ENCODE assay signal across 8 mouse cellular contexts in the genomic region with DNA sequence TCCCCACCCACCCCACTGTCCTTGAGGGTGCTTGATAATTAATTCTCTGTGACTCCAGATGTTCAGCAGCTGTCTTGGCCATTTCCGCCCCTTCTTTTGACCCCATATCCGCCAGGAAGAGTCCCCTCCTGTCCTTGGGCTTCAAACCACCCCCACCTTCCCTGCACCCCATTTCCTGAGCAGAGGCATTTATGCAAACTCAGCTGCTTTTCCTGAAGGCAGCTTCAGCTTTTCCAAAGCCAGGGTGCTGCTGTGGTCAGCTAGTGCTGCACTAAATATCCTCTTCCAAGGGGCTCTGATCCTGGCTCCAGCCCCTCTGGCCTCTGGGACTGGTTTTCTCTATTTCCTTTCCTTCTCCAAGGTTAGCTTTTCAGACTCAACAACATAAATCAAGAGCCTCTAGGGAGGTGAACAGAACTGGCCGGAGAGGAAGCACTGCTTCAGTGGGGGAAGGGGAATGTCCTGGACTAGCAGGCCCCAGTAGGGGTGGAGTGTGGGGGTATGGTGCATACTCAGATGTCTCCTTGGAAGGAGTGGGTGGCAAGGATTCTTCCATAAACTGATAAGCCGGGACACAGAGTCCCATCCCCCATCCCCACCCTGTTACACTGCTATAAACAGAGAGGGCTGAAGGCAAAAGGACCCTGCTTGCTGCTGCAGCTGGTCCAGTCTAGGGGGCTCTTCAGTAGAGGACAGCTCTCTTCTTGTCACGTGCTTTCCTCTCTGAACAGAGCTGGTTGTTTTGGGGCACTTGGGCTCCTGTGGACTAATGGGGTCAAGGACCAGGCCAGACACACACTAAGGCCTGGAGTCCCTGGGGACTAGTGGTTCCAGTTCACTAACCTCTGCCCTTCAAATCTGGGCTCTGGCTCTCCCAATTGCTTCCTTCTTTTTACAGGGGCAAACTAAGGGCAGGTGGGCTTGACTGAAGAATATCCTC. TPM values are rescaled to one million over a fixed set of nuclear protein-coding genes. Genes with fewer than 3 reads are reported as not detected.
DNase-seq lines count a peak whose midpoint lies in the region; ATAC-seq lines count a peak whose summit lies in the region.

No protein-coding gene starts in this region.

- H3K9ac ChIP-seq in limb, embryonic 11.5 days (ENCODE audit: low read length) = peak overlapping the region; percentile 39; the same call in 1 of the 2 replicates
- H3K9ac ChIP-seq in neural tube, embryonic 14.5 days (replicated peaks; ENCODE audit: low read depth, low read length) = no peak overlapping the region

- intact Hi-C loops in heart, postnatal 36 days (cut with DNase I) = loop anchor here (2.0 kb wide), 1 partner anchor 29 kb away; a partner anchor contains a TSS

- WGBS in limb, embryonic 11.5 days = 10% methylated on average over 5 of the region's 5 CpGs
- 23% methylated on average over 5 of the region's 5 CpGs for WGBS in neural tube, embryonic 14.5 days

- H3K4me3 ChIP-seq in limb, embryonic 11.5 days (ENCODE audit: low read depth, low read length) = no peak overlapping the region
- H3K4me3 ChIP-seq in neural tube, embryonic 14.5 days (ENCODE audit: low read depth, low read length) = no peak overlapping the region

- peak; percentile 37 for DNase-seq in R1 (ENCODE audit: low read depth, low spot score)
- peak; percentile 80 for DNase-seq in embryo, embryonic 11 days
- peak; percentile 33 to 60 for DNase-seq in heart, postnatal 36 days
- peak; percentile 50 for DNase-seq in limb, embryonic 11.5 days (ENCODE audit: low spot score)
- no peak for DNase-seq in thymus, postnatal 36 days
- DNase-seq in urinary bladder, postnatal 25 days (ENCODE audit: low spot score) = no peak

- no peaks in the 10 kb centered on the region for H3K27me3 ChIP-seq in limb, embryonic 11.5 days (ENCODE audit: control insufficient read depth, insufficient read depth, low read length)
- H3K27me3 ChIP-seq in neural tube, embryonic 14.5 days (ENCODE audit: control insufficient read depth, insufficient read depth, low read length) = no peaks in the 10 kb centered on the region

- ATAC-seq in limb, embryonic 11.5 days (ENCODE audit: insufficient number of reproducible peaks, low FRiP score, low TSS enrichment, low read depth) = peak; percentile 81; the same call in 1 of the 2 replicates
- peak; percentile 46; the same call in 1 of the 2 replicates for ATAC-seq in neural tube, embryonic 14.5 days (ENCODE audit: low read depth)
- ATAC-seq in activated CD4-positive, CD25-positive, alpha-beta regulatory T cell, adult 4 months = no peak

- H3K36me3 ChIP-seq in limb, embryonic 11.5 days (ENCODE audit: control insufficient read depth, insufficient read depth, low read length) = no peaks in the 10 kb centered on the region
- no peaks in the 10 kb centered on the region for H3K36me3 ChIP-seq in neural tube, embryonic 14.5 days (ENCODE audit: control insufficient read depth, insufficient read depth, low read length)

- H3K27ac ChIP-seq in limb, embryonic 11.5 days (replicated peaks; ENCODE audit: low read depth, low read length) = peak overlapping the region; percentile 51
- H3K27ac ChIP-seq in neural tube, embryonic 14.5 days (ENCODE audit: low read depth, low read length) = peak overlapping the region; percentile 40

- no peak overlapping the region; the same call in 1 of the 2 replicates for H3K4me2 ChIP-seq in limb, embryonic 11.5 days (ENCODE audit: low read depth, severe bottlenecking)
- H3K4me2 ChIP-seq in neural tube, embryonic 14.5 days (ENCODE audit: low read depth, low read length) = no peak overlapping the region

- peaks cover 17% of the 10 kb centered on the region for H3K4me1 ChIP-seq in limb, embryonic 11.5 days (ENCODE audit: control insufficient read depth, insufficient read depth, low read length)
- H3K4me1 ChIP-seq in neural tube, embryonic 14.5 days (ENCODE audit: control insufficient read depth, insufficient read depth, low read length) = 0 out of 2 replicates have a peak, but pooled peaks cover 4% of the 10 kb centered on the region

- no peaks in the 10 kb centered on the region for H3K9me3 ChIP-seq in limb, embryonic 11.5 days (ENCODE audit: control insufficient read depth, low read length)
- no peaks in the 10 kb centered on the region for H3K9me3 ChIP-seq in neural tube, embryonic 14.5 days (ENCODE audit: control insufficient read depth, low read length)

RNA-seq across cellular contexts. Expression of a gene that starts 5.4 kb away (rescaled TPM):
- not detected for total RNA-seq in heart, postnatal 36 days (2021)
- 0.08 and 0.21 TPM in 2 replicates for polyA plus RNA-seq in limb, embryonic 11.5 days (2014; fragmentation: Nextera tagmentation; extraction: Ambion mirVana)
- not detected in 2 replicates for polyA plus RNA-seq in neural tube, embryonic 14.5 days (2014; fragmentation: Nextera tagmentation; extraction: Ambion mirVana)
- not detected for polyA plus RNA-seq in activated CD4-positive, CD25-positive, alpha-beta regulatory T cell, adult 4 months (2017; shearing (Covaris generic))

RNA-seq across cellular contexts. Expression of a gene that starts 9.3 kb away (rescaled TPM):
- total RNA-seq in heart, postnatal 36 days (2021) = 10 to 100 TPM; 62.9 to 67.7 TPM
- polyA plus RNA-seq in limb, embryonic 11.5 days (2014; fragmentation: Nextera tagmentation; extraction: Ambion mirVana) = 165 and 175 TPM in 2 replicates
- 116 and 120 TPM in 2 replicates for polyA plus RNA-seq in neural tube, embryonic 14.5 days (2014; fragmentation: Nextera tagmentation; extraction: Ambion mirVana)
- polyA plus RNA-seq in activated CD4-positive, CD25-positive, alpha-beta regulatory T cell, adult 4 months (2017; shearing (Covaris generic)) = 100 to 1,000 TPM in 1 of 2 experiments, 10 to 100 TPM in 1; 88.0 to 103 TPM

RNA-seq across cellular contexts. Expression of a gene that starts 28.4 kb away (rescaled TPM):
- 10 to 100 TPM; 12.4 to 12.9 TPM for total RNA-seq in heart, postnatal 36 days (2021)
- polyA plus RNA-seq in limb, embryonic 11.5 days (2014; fragmentation: Nextera tagmentation; extraction: Ambion mirVana) = 9.8 and 10.1 TPM in 2 replicates
- 18.2 and 22.8 TPM in 2 replicates for polyA plus RNA-seq in neural tube, embryonic 14.5 days (2014; fragmentation: Nextera tagmentation; extraction: Ambion mirVana)
- 1 to 10 TPM; 2.5 to 4.3 TPM for polyA plus RNA-seq in activated CD4-positive, CD25-positive, alpha-beta regulatory T cell, adult 4 months (2017; shearing (Covaris generic))

RNA-seq across cellular contexts. Expression of a gene that starts 32.7 kb away (rescaled TPM):
- total RNA-seq in heart, postnatal 36 days (2021) = 10 to 100 TPM; 58.4 to 68.6 TPM
- 75.3 and 80.9 TPM in 2 replicates for polyA plus RNA-seq in limb, embryonic 11.5 days (2014; fragmentation: Nextera tagmentation; extraction: Ambion mirVana)
- 245 and 250 TPM in 2 replicates for polyA plus RNA-seq in neural tube, embryonic 14.5 days (2014; fragmentation: Nextera tagmentation; extraction: Ambion mirVana)
- polyA plus RNA-seq in activated CD4-positive, CD25-positive, alpha-beta regulatory T cell, adult 4 months (2017; shearing (Covaris generic)) = 10 to 100 TPM; 36.9 to 37.1 TPM

Comparison
In these comparisons a context has a peak if more than half of its experiments do, and no peak if none do; other contexts are left out.
1. DNase-seq: peak in R1 (single experiment), embryo, embryonic 11 days (single experiment), heart, postnatal 36 days (2 of 2) and limb, embryonic 11.5 days (single experiment); none in thymus, postnatal 36 days (0 of 2) and urinary bladder, postnatal 25 days (single experiment).